Mouse (Mus musculus): Measurements from ENCODE around the gene Mall.

GRCm38 (mm10) chr2:127748316-127748715 is 18.6 kb upstream of the Mall start:
- TF ChIP-seq POLR2A (IDR thresholded peaks at IDR 0.05; ENCODE audit: insufficient read depth, low read depth, low read length) = no peak
- TF ChIP-seq CTCF (IDR thresholded peaks at IDR 0.05) = no peak
- TF ChIP-seq EP300 (IDR thresholded peaks at IDR 0.05; ENCODE audit: insufficient read depth, low read depth, low read length) = no peak
